Mouse (Mus musculus) kidney, postnatal 4 days (tissue): Measurements from ENCODE around the gene Zfp213.

Experiments used
- DNase-seq, 2 experiments: peaks; one replicate each; pipeline ENCODE4 v3.0.0; 2021; ENCODE audit warnings: mixed read lengths in 2 of 2

Zfp213 gene

DNA sequence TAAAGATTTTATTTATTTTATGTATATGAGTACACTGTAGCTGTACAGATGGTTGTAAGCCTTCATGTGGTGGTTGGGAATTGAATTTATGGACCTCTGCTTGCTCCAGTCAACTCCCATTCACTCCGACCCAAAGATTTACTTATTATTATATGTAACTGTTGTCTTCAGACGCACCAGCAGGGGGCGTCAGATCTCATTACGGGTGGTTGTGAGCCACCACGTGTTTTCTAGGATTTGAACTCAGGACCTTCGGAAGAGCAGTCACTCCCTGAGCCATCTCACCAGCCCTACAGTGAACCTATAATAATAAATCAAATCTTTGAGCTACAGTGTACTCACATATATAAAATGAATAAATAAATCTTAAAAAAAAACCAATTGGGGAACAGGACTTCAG lies 8.0 kb upstream of the Zfp213 start:
- DNase-seq: no peak

DNA sequence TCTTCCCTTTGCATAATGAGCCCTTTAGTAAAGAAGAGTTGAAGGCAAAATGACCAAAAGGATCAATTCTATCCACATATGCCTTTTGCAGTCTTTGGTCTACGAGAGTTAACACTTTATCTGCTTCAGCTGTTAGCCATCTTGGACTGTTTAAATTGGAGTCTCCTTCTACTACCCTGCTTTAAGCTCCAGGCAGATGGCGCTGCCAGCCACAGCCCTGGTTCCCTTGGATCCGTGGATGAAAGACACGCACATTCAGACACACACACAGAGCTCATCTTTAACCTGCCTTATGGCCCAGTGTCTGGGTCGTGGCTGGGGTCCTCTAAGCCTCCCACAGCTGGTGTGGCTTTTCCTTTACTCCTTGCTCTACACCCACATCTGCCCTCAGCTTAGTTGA lies 7.0 kb upstream of the Zfp213 start:
- peak in 1 of 2 experiments; percentile 42 for DNase-seq

DNA sequence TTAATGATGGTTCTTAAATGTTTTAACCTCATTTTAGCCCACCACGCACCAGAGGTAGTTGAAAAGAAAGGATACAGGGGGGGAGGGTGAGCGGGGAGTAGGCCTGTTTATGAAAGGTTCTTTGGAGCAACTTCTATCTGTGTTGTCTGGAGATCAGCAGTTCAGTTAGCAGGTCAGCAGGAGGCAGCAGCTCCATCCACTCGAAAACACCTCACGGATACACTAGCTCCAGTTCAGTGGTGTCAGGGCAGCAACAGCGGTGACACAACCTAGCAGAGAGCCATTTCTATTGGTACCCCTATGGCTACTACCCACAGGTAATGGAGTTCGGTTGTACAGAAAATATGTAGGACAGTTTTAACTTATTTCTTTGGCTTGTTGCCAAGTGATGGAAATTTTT lies 6.0 kb upstream of the Zfp213 start:
- peak; percentile 60 to 71 for DNase-seq

DNA sequence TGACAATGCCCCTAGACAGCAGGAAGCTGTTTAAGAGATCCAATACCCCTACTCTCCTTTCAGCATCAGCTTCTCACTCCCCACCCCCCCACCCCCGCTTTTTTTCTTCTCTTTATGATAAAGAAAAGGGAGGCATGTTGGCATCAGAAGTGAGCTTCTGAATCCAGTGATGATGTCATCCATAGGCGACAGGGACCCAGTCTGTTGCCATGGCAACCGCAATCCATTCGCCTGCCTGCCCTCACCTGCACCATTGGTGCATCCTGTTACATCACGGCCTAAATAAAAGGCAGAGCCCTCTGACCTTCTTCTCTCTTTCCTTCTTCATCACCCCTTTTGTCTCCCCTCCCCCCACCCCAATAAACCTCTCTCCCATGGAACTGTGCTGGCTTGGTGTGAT lies 4.3 kb upstream of the Zfp213 start:
- DNase-seq: no peak

GRCm38 (mm10) chr17:23566787-23567186 lies 2.7 kb upstream of the Zfp213 start:
- DNase-seq: no peak

DNA sequence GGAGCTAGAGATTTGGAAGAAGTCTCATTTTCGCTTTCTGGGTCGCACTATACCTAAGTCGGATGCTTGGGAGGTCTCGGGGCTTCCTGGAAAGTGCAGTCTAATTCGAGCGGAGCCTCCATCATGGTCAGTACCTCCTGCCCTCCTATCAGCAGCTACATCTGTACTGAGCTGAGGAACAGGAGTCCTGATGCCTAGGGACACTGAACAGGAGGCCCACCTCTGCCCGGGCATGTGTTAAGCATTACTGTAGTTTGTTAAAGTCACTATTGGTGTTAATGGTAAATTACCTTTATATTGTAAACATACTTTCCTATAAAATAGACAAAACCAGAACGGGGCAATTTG lies 304 bp upstream of the Zfp213 start:
- DNase-seq: no peak

GRCm38 (mm10) chr17:23559767-23560166 lies 4.3 kb downstream of the Zfp213 start:
- peak; percentile 76 to 79 for DNase-seq

DNA sequence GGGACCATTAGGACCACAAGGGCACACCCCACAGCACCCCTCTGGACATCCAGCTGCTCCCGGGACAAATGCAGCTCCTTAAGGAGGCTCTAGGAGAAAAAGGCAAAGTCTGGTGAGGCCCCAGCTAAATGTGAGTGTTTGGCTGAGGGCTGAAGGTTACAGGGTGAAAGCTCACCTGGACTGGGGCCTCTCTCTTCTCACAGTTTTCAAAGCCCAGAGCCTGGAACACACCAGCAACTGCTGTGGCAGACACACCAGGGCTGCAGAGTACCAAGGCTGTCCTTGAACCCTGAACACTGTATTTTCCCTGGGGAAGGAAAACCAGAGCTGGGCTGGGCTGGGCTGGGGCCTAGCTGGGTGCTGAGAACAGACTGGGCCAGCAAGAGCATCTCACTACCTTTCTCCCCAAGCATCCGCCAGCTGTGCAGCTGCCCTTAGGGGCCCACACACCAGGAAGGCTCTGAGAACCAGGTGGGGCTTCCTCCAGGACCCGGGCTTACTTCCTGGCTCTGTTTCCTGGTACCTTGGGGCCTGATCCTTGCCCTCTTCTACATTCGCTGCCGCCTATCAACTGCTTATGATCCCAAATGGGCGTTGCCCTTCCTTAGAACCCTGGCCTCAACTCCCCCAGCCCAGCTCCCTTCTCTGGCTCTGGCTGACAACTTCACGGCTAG lies 8.7 kb downstream of the Zfp213 start:
- no peak for DNase-seq

GRCm38 (mm10) chr17:23554321-23554720 lies 9.7 kb downstream of the Zfp213 start:
- DNase-seq: no peak

DNA sequence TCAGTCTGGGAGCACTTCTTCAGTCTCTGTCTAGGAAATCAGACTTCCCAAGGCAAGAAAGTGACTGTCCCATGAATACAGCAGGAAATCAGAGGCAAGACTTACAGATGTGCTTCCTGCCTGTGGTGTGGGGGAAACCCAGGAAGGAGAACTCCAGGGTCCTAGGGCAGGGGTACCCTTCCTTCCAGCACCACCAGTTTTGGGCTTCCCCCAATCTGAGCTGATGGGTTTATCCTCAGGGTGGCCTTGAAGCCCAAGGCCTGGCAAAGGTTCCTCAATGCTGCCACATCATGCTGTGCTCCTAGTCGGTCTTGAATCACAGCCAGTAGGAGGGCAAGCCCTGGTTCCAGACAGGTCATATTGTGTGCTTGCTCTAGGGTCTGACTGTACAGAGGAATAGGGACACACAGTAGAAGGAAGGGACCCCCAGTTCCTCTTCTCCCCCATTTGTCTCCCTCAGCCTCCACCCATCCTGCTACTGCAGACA lies 10.4 kb downstream of the Zfp213 start:
- no peak for DNase-seq

GRCm38 (mm10) chr17:23552896-23553633 lies 11.0 kb downstream of the Zfp213 start:
- no peak for DNase-seq

- no peak for DNase-seq
These were observed 12.1 kb downstream of the Zfp213 start for GRCm38 (mm10) chr17:23551963-23552362.

GRCm38 (mm10) chr17:23551416-23551815 lies 12.6 kb downstream of the Zfp213 start:
- no peak for DNase-seq

GRCm38 (mm10) chr17:23550856-23551255 lies 13.2 kb downstream of the Zfp213 start:
- no peak for DNase-seq

DNA sequence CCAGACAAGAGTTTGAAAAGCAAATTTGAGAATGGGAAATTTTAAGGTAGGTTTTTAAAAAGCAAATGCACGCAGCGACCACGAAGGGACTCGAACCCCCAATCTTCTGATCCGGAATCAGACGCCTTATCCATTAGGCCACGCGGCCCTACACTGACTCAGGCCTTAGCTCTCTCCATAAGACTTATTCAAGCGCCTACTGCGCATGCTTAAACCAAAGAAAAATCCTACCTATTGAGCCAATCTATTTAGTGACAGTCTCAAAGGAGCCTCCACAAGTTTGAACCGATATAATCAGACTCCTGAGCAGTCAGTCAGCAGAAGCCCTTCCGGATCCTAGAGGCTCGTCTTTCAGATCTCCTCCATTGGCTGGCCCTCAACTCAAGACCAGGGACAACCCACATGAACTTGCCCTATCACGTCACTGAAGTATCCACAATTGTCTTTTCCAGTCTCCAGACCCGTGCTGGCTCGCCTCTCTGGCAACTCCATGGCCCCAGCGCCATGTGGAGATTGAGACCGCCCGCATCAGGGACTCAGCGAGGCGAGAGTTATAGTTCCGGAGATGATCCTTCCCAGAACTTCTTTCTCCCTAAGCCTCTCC lies 13.7 kb downstream of the Zfp213 start:
- DNase-seq: peak; percentile 91

- peak in 1 of 2 experiments; percentile 28 for DNase-seq
These were observed 14.6 kb downstream of the Zfp213 start for GRCm38 (mm10) chr17:23549441-23549840.

DNA sequence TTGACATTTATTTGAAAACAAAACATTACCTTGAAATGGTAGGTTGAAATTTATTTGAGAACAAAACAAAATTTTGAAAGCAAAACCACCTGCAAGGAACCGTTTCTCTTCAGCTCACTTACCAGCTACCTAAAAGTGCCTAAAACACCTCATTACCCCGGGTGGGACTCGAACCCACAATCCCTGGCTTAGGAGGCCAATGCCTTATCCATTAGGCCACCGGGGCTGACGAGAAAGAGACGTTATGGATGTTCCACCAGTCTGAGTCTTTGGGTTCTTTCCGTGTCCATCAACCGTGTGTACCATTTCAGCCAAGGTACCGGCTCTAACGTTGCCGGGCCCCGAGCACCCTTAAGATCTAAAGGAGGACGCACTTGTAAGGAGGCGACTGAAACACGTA lies 15.4 kb downstream of the Zfp213 start:
- DNase-seq: peak; percentile 73 to 79

DNA sequence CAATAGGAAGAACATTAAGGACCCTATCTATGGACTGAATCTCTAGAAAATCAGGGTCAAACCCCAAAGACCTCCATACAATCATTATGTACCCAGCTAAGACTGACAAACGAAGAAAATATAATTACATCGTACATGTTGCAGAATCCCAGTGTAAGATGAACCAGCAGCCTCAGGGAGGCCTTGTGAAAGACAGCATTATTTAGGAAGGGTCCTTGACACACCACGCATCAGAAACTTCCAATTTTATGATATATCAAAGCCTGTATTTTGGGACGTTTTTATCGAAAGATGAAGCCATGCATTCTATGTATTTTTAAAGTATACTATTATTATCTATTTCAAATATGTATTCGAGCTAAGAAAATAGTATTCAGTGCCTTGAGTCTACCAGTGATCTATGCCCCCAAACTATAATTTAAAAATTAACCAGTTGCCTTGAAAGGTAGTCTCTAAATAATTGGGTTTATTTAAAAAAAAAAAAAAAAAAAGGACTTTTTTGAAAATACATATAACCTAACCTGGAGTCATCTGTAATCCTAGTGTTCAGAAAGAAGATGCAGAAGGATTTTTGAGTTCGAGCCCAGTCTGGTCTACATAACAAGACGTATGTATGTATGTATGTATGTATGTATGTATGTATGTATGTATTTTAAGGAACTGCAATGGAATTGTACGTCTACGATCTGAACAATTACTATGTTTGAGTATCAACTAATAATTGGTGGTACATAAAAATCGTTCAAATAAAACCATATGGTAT lies 16.2 kb downstream of the Zfp213 start:
- peak in 1 of 2 experiments; percentile 0 for DNase-seq

DNA sequence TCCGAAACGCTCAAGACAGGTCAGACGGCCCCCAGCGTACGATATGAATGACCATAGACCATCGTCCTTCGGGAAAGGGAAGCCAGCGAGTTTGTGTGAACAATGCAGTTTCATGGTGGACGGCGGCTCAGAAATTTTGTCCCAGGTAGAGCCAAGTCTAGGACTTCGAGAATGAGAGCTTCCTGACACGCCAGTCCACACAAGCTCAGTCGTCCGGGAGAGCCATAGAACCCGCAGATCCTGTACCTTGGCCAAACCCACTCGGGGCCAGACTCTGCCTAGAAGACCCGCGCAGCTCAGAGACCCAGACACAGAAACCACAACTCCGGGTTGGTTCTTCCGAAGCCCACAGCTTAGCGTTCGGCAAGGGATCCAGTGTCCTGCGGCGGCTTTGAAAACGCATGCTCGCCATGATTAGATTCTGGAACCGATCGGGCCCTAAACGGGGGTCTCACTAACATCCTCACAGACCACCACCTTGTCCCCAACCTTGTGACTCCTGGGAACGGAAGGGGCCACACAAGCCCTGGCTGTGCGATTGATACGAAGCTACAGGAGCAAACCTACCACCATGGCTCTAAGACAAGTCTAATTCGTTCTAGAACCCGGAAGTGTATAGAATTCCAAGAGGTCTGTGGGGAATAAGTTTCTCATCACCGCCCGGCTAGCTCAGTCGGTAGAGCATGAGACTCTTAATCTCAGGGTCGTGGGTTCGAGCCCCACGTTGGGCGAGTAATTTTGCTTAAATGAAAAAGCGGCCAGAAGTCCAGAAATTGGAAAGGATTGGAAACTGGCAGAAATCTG lies 17.1 kb downstream of the Zfp213 start:
- DNase-seq: peak; percentile 83 to 87

DNA sequence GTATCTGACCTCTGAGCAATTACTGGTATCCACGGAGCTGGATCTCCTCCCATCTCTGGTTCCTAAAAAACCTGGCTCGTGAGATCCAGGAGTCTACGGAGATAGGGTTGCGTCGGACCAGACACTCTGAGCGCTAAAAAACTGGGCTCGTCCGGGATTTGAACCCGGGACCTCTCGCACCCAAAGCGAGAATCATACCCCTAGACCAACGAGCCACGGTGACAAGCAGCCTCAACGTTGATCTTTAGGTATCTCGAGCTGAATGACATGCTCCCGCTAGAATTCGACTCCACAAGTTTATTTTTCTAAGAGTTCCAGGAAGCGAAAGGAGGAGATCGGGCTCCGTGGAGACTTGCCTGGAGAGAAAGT lies 17.7 kb downstream of the Zfp213 start:
- peak; percentile 77 to 82 for DNase-seq

GRCm38 (mm10) chr17:23545841-23546240 lies 18.2 kb downstream of the Zfp213 start:
- DNase-seq: no peak

DNA sequence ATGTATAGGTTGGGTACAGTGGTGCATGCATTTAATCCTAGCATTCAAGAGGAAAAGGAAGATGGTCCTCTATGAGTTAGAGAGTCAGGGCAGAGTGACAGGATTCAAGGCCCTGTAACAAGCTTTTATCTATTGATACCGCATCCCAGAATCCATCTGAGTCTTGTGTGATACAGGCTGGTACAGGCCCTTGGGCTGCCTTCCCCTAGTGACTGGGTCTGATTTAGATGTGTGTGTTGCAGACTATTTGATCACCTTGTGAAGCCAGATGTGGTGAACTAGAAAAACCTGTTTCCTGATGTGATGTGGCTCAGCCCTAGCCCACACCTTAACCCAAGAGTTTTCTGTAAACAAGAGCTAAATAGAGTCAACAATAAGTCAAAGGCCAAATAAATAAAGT lies 19.3 kb downstream of the Zfp213 start:
- DNase-seq: no peak
